Mouse (Mus musculus) limb, embryonic 14.5 days (tissue): Measurements from ENCODE around the gene Ppox. TPM values are rescaled to one million over a fixed set of nuclear protein-coding genes. Genes with fewer than 3 reads are reported as not detected.

ENCODE experiments used
- ATAC-seq: fragments of 200-750 bp; cut with Nextera tagmentation; 2 replicates; pipeline ENCODE4 v1.8.0; 2017; ENCODE audit warnings: low read depth, moderate number of reproducible peaks, moderate TSS enrichment; ENCODE audit not compliant: low FRiP score
- DNase-seq: peaks from one replicate; pipeline ENCODE4 v3.0.0-alpha.2; 2015; ENCODE audit warnings: low spot score
- H3K27ac ChIP-seq: fragments of 300-500 bp; sonication (generic); replicated peaks from 2 replicates; pipeline ENCODE4 v1.5.1; 2014; ENCODE audit warnings: low read depth, mild to moderate bottlenecking, low read length, moderate library complexity, mixed read lengths
- H3K27me3 ChIP-seq: fragments of 300-500 bp; sonication (generic); 2 replicates; pipeline ENCODE4 v1.6.1; 2014; ENCODE audit warnings: low read length, mixed read lengths; ENCODE audit not compliant: control insufficient read depth, insufficient read depth
- H3K36me3 ChIP-seq: fragments of 300-500 bp; sonication (generic); 2 replicates; pipeline ENCODE4 v1.6.1; 2014; ENCODE audit warnings: mild to moderate bottlenecking, low read length, moderate library complexity, mixed read lengths; ENCODE audit not compliant: control insufficient read depth, insufficient read depth
- H3K4me1 ChIP-seq: fragments of 300-500 bp; sonication (generic); 2 replicates; pipeline ENCODE4 v1.6.1; 2014; ENCODE audit warnings: antibody characterized with exemption, low read length, mixed read lengths; ENCODE audit not compliant: control insufficient read depth, insufficient read depth
- H3K4me2 ChIP-seq: fragments of 300-500 bp; sonication (generic); replicated peaks from 2 replicates; pipeline ENCODE4 v1.6.1; 2014; ENCODE audit warnings: low read depth, mild to moderate bottlenecking, low read length, moderate library complexity; ENCODE audit not compliant: severe bottlenecking
- H3K4me3 ChIP-seq: fragments of 300-500 bp; sonication (generic); replicated peaks from 2 replicates; pipeline ENCODE4 v1.5.1; 2014; ENCODE audit warnings: low read length
- H3K9ac ChIP-seq: fragments of 300-500 bp; sonication (generic); 2 replicates; pipeline ENCODE4 v1.6.1; 2014; ENCODE audit warnings: mild to moderate bottlenecking, low read depth, low read length, moderate library complexity; ENCODE audit not compliant: severe bottlenecking
- H3K9me3 ChIP-seq: fragments of 300-500 bp; sonication (generic); 2 replicates; pipeline ENCODE4 v1.6.1; 2016; ENCODE audit warnings: low read length; ENCODE audit not compliant: control insufficient read depth
- POLR2A ChIP-seq: fragments of 200-500 bp; IDR thresholded peaks from 2 replicates; pipeline ENCODE4 v1.8.0; 2012; ENCODE audit warnings: inconsistent platforms, mild to moderate bottlenecking, moderate library complexity, borderline replicate concordance; ENCODE audit not compliant: insufficient read depth, insufficient read length; ENCODE audit errors: extremely low read depth
- WGBS: fragments of 180-500 bp; shearing (Covaris S2); extraction: QIAGEN DNeasy Blood & Tissue Kit; methylation state at CpG from one replicate; pipeline ENCODE4 v1.1.7; 2014; 5-methylcytosine and 5-hydroxymethylcytosine counted together
- polyA plus RNA-seq, 2 experiments: library from polyadenylated mRNA; depleted of rRNA in 1 of 2; stranded (reverse) in 1 of 2; unstranded in 1 of 2; fragments of >200 nt; fragmentation: Nextera tagmentation in 1 of 2; extraction: Ambion mirVana in 1 of 2; gene quantifications; 2 replicates each; pipeline versions ENCODE4 v1.2.1 to v1.2.3; 2012 to 2014

The Ppox gene
- polyA plus RNA-seq, 2 experiments, result 55.7 to 133 TPM

DNA sequence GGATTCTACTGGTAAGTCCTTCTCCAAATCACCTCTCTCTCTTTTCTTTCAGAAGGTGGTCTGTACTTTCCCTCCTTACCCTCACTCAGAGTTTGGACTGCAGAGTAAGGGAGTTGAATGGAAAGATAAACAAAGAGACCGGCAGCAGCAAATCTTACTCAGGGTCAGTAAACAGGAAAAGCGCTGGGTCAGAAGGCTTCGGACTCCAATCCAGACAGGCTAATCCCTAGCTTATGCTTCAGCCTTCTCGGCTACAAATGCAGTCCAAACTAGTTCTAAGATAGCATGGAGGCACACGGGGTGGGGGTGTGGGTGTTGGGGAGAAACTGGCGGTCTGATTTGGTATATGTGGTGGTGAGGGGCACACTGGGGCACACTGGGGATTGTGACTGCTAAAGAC, 43.5 kb downstream of the Ppox start:
- peaks cover 90% of the 10 kb centered on the region for H3K36me3 ChIP-seq
- WGBS, result 85% methylated on average over 6 of the region's 6 CpGs
- no peaks in the 10 kb centered on the region for H3K27me3 ChIP-seq
- TF ChIP-seq POLR2A, result no peak
- no peak for DNase-seq
- no peaks in the 10 kb centered on the region for H3K9me3 ChIP-seq
- no peak overlapping the region for H3K4me2 ChIP-seq
- no peak overlapping the region for H3K9ac ChIP-seq
- no peak overlapping the region for H3K4me3 ChIP-seq
- no peak for ATAC-seq
- no peaks in the 10 kb centered on the region for H3K4me1 ChIP-seq
- H3K27ac ChIP-seq, result no peak overlapping the region

DNA sequence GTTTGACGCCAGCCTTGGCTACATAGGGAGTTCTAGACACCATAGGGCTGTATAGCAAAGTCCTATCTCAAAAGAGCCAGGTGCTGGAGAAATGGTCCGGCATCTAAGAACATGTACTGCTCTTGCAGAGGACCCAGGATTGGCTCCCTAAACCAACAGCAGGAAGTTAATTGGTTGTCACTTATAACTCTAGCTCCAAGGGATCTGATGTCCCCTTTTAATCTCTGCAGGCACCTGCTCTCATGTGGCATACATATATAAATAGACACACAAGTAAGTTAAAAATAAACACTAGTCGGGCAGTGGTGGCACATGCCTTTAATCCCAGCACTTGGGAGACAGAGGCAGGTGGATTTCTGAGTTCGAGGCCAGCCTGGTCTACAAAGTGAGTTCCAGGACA, 45.2 kb downstream of the Ppox start:
- Histone ChIP-seq H3K4me1 (0 out of 2 replicates have a peak, but pooled peaks cover 3% of the 10 kb centered on the region), H3K4me2 (no peak overlapping the region), H3K9ac (no peak overlapping the region), H3K4me3 (no peak overlapping the region), H3K27ac (no peak overlapping the region), H3K27me3 (no peaks in the 10 kb centered on the region), H3K9me3 (no peaks in the 10 kb centered on the region), H3K36me3 (peaks cover 73% of the 10 kb centered on the region)
- no peak for ATAC-seq
- 86% methylated on average over 4 of the region's 4 CpGs for WGBS
- TF ChIP-seq POLR2A, result no peak
- DNase-seq, result no peak

DNA sequence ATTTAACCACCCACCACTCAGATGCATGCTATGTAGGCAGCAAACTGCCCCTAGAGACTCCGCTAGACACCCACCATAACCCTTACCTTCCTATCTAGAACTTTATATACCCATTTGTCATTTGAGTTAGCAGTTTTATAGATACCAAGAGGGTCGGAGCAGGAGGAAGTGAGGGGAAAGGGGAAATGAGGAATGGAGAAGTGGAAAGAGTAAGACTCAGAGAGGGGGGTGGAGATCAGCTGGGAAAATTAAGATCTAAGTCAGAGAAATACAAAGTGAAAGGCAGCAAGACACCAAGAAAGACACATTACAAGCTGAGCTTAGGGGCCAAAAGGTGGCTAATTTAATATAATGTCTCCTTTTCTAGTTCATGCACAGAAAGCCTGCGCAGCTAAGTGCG, 46.4 kb downstream of the Ppox start:
- WGBS, result 81% methylated on average over 4 of the region's 4 CpGs
- no peak for TF ChIP-seq POLR2A
- Histone ChIP-seq H3K27me3 (no peaks in the 10 kb centered on the region), H3K4me2 (no peak overlapping the region), H3K36me3 (peaks cover 61% of the 10 kb centered on the region), H3K4me1 (0 out of 2 replicates have a peak, but pooled peaks cover 10% of the 10 kb centered on the region), H3K4me3 (no peak overlapping the region), H3K27ac (no peak overlapping the region), H3K9me3 (no peaks in the 10 kb centered on the region), H3K9ac (no peak overlapping the region)
- DNase-seq (no peak), ATAC-seq (no peak)

DNA sequence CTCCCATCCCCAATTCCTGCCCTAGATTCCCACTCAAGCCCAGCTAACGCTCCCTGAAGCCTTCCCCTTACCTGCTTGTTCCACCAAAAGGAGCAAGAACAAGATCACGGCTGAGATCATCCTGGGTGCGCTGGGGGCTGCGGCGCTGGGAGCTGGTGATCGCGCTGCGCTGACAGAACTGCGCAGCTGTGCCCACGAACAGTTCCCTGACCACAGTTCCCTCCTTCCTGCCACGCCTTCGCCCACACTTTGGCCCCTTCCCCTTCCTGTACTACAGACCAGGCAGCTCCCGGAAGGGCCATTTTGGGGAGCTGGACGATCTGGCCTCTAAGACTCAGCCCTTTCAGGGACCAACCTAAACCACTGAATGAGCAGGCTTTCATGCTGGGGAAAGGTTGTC, 46.9 kb downstream of the Ppox start, which contains the start of gene Fcer1g:
Fcer1g (minus strand) TSS at position 240 of the 400 bp plus-strand sequence.
- TF ChIP-seq POLR2A, result no peak
- Histone ChIP-seq H3K27me3 (no peaks in the 10 kb centered on the region), H3K9me3 (no peaks in the 10 kb centered on the region), H3K36me3 (peaks cover 58% of the 10 kb centered on the region), H3K4me1 (0 out of 2 replicates have a peak, but pooled peaks cover 10% of the 10 kb centered on the region), H3K27ac (no peak within 1 kb of the TSS), H3K4me2 (no peak within 1 kb of the TSS), H3K4me3 (no peak within 1 kb of the TSS), H3K9ac (no peak within 1 kb of the TSS)
- DNase-seq (no peak), ATAC-seq (no peak)
- WGBS, result 82% methylated on average over 14 of the region's 14 CpGs

DNA sequence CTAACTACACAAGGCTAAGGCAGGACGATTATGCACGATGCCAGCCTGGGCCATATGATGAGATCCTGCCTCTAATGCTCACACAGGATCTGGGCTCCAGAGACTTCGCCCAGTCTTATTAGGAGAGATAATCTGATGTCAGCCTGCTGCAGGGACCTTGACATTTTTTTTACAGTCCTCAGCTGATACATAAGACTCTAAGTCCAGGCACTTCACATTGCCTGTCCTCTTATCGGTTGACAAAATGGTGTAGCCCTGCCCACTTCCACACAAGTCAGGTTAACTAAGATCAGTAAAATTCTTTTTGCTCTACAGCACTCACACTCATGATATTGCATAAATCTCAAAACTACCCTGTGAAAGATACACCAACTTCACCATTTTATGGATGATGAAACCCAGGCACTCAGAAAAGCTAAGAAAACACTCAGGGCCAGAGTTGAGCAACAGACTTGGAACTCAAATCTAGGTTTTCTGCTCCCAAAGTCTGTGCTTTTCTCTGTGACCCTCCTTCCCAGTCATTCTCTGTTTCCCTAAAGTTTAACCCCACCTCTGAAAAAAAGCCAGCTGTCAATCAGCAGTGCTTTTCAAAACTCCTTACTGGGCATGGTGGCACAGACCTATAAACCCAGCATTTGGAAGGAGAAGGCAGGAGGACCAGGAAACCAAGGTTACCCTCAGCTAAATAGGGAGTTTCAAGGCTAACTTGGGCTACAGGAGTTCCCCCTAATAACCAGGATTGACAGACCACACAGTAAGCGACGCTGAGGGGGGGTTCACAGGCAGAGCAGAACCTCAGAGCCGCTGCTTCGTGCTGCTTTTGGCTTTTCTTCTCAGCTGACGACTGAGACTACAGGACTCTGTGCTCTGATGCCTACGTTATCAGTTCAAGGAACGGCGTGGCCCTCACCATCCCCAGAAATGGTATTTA, 47.9 kb downstream of the Ppox start:
- 0 out of 2 replicates have a peak, but pooled peaks cover 10% of the 10 kb centered on the region for H3K4me1 ChIP-seq
- DNase-seq (no peak), ATAC-seq (no peak)
- H3K27ac ChIP-seq, result no peak overlapping the region
- TF ChIP-seq POLR2A, result no peak
- H3K4me3 ChIP-seq, result no peak overlapping the region
- peaks cover 48% of the 10 kb centered on the region for H3K36me3 ChIP-seq
- no peaks in the 10 kb centered on the region for H3K27me3 ChIP-seq
- no peak overlapping the region for H3K9ac ChIP-seq
- no peak overlapping the region for H3K4me2 ChIP-seq
- H3K9me3 ChIP-seq, result no peaks in the 10 kb centered on the region
- 85% methylated on average over 12 of the region's 12 CpGs for WGBS
